Mouse (Mus musculus) bone marrow, adult 2 months (tissue): Measurements from ENCODE around the gene Ccr9. TPM values are rescaled to one million over a fixed set of nuclear protein-coding genes. Genes with fewer than 3 reads are reported as not detected.

Experiments
- H3K27ac ChIP-seq: fragments of 200-500 bp; 2 replicates; pipeline ENCODE4 v1.5.1; 2012; ENCODE audit warnings: low read depth, mild to moderate bottlenecking, control low read depth, inconsistent platforms, low read length; ENCODE audit not compliant: control insufficient read depth, poor library complexity, insufficient read depth
- H3K4me1 ChIP-seq: fragments of 200-500 bp; 2 replicates; pipeline ENCODE4 v1.6.1; 2011; ENCODE audit warnings: low read length; ENCODE audit not compliant: control insufficient read depth, insufficient read depth
- H3K4me3 ChIP-seq: fragments of 200-500 bp; replicated peaks from 2 replicates; pipeline ENCODE3; 2011; ENCODE audit warnings: mild to moderate bottlenecking, low read depth, low read length, control low read depth; ENCODE audit not compliant: control insufficient read depth
- CTCF ChIP-seq: fragments of 200-500 bp; IDR thresholded peaks from 2 replicates; pipeline ENCODE4 v1.5.1; 2011; ENCODE audit warnings: low read length, control low read depth; ENCODE audit not compliant: control insufficient read depth, insufficient read depth
- POLR2A ChIP-seq: fragments of 200-500 bp; IDR thresholded peaks from 2 replicates; pipeline ENCODE4 v1.6.1; 2011; ENCODE audit warnings: low read depth, mild to moderate bottlenecking, control low read depth, low read length, borderline replicate concordance; ENCODE audit not compliant: control insufficient read depth
- WGBS: fragments of 180-500 bp; shearing (Covaris S2); methylation state at CpG from one replicate; pipeline ENCODE4 v1.1.7; 2018; 5-methylcytosine and 5-hydroxymethylcytosine counted together
- polyA plus RNA-seq: library from polyadenylated mRNA; stranded (reverse); fragments of >200 nt; gene quantifications from 2 replicates; pipeline ENCODE4 v1.2.4, GENCODE M21; 2011; ENCODE audit warnings: low replicate concordance; ENCODE audit not compliant: missing spikeins, insufficient read depth, insufficient read length

The Ccr9 gene
- 0.25 and 0.97 TPM in 2 replicates for polyA plus RNA-seq

DNA sequence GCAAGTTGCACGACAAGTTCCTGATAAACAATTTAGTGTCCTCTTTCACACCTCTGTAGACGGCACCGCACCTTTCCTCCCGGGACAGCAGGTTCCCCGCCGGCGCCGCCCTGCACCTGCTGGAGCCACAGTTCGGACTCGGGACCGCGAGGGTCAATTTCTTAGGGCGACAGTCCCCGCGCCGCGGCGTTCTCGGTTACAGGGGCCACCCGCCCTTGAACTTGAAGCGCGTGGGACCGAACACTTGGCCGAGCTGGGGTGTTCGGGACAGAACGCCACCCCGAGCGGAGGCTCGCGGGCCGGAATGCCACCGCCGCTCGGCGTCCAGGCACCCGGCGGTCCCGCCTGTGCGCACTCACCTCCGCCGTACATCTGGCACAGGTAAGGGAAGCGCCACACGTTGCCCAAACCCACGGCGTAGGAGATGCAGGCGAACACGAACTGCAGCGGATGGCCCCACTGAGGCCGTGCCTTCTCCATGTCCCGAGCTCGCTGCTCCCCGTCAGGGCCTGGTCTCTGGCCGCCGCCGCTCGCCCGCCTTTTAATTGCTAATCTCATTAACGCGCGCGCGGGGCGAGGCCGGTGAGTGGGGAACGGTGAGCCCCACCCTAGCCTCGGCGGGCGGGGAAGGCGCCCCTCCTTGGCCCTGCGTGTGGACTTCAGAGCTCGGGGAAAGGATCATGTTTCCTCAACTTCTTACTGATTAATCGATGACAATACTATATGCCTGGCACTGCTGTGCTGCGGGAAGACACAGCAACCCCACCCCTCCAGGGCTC, at the start of gene Ccr9, which contains the start of gene Slc6a20a:
Gene Ccr9 (plus strand): TSS at position 113 of the 779 bp plus-strand sequence.
Gene Slc6a20a (minus strand): TSS at position 559 of the 779 bp plus-strand sequence.
- TF ChIP-seq POLR2A (peak; percentile 57; the same call in 1 of the 2 replicates), CTCF (no peak)
- Histone ChIP-seq H3K4me3 (peak within 1 kb of the TSS; percentile 73), H3K4me1 (no peaks in the 10 kb centered on the region), H3K27ac (peak within 1 kb of the TSS; percentile 49)
- 1% methylated on average over 73 of the region's 73 CpGs for WGBS

- no peaks in the 10 kb centered on the region; the same call in 1 of the 2 replicates for H3K4me1 ChIP-seq
- H3K4me3 ChIP-seq = no peak overlapping the region
- 67% methylated on average over 3 of the region's 3 CpGs for WGBS
- H3K27ac ChIP-seq = no peak overlapping the region
- no peak for TF ChIP-seq POLR2A
- no peak for TF ChIP-seq CTCF
Measured at GRCm38 (mm10) chr9:123631666-123632065, 46.6 kb upstream of the Ccr9 start.

GRCm38 (mm10) chr9:123632281-123632680, 46.0 kb upstream of the Ccr9 start, which contains the start of gene Slc6a20b:
Gene Slc6a20b (minus strand): TSS chr9:123632565.
- WGBS = 89% methylated on average over 6 of the region's 6 CpGs
- H3K4me1 ChIP-seq = no peaks in the 10 kb centered on the region; the same call in 1 of the 2 replicates
- no peak within 1 kb of the TSS for H3K27ac ChIP-seq
- H3K4me3 ChIP-seq = no peak within 1 kb of the TSS
- TF ChIP-seq POLR2A = no peak

DNA sequence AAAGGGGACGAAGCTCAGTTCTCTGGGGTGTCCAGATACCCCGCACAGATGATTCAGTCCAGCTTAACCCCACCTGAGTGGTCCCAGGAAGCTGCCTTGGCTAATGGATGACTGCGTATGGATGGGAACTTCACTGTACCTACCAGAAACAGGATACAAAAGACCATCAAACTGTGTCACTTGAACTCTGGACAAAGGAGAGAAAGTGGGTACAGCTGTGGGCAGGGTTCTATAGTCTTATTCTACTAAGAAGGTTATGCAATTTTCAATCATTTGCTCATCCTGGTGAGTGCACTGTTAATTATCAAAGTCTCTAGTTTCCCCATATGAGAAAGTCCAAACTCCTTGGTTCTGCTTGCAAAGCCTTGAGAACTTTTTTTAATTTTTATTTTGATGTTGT, 45.2 kb upstream of the Ccr9 start:
- Histone ChIP-seq H3K27ac (no peak overlapping the region), H3K4me3 (no peak overlapping the region), H3K4me1 (no peaks in the 10 kb centered on the region; the same call in 1 of the 2 replicates)
- TF ChIP-seq CTCF (no peak), POLR2A (no peak)
- 88% methylated on average over 3 of the region's 3 CpGs for WGBS

DNA sequence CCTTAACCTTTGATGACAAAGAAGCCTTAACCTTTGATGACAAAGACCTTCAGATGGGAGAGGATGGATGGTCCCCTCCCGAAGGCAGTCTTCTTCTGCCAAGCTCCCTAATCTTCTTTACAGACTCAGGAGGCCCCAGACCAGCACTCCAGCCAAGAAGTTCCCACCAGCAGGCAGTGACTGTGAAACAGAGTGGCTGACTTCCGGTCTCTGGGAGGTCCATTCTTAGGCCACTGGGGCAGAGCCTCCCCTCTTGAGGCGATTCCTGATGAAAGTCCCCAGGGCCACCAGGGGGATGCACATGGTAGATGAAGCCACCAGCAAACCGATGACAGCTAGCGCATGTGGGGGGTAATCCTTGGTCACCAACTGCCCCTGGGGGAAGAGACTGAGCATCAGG, 41.5 kb upstream of the Ccr9 start:
- WGBS = 79% methylated on average over 5 of the region's 5 CpGs
- Histone ChIP-seq H3K27ac (no peak overlapping the region), H3K4me1 (no peaks in the 10 kb centered on the region; the same call in 1 of the 2 replicates), H3K4me3 (no peak overlapping the region)
- TF ChIP-seq CTCF (no peak), POLR2A (no peak)

GRCm38 (mm10) chr9:123638231-123638630, 40.0 kb upstream of the Ccr9 start:
- TF ChIP-seq POLR2A (no peak), CTCF (no peak)
- no peaks in the 10 kb centered on the region; the same call in 1 of the 2 replicates for H3K4me1 ChIP-seq
- H3K4me3 ChIP-seq = no peak overlapping the region
- no peak overlapping the region for H3K27ac ChIP-seq

- no peaks in the 10 kb centered on the region; the same call in 1 of the 2 replicates for H3K4me1 ChIP-seq
- H3K4me3 ChIP-seq = no peak overlapping the region
- 16% methylated on average over 1 of the region's 1 CpGs for WGBS
- H3K27ac ChIP-seq = no peak overlapping the region
- TF ChIP-seq POLR2A (no peak), CTCF (peak; percentile 51)
Measured at GRCm38 (mm10) chr9:123638668-123639089, 39.6 kb upstream of the Ccr9 start.

- H3K4me1 ChIP-seq = no peaks in the 10 kb centered on the region; the same call in 1 of the 2 replicates
- H3K27ac ChIP-seq = no peak overlapping the region
- WGBS = 74% methylated on average over 1 of the region's 1 CpGs
- H3K4me3 ChIP-seq = no peak overlapping the region
- TF ChIP-seq CTCF = no peak
- no peak for TF ChIP-seq POLR2A
Measured at GRCm38 (mm10) chr9:123640106-123640505, 38.1 kb upstream of the Ccr9 start.
